Mouse (Mus musculus) cerebellum, adult 2 months (tissue): Measurements from ENCODE around the gene Cul9. TPM values are rescaled to one million over a fixed set of nuclear protein-coding genes. Genes with fewer than 3 reads are reported as not detected.
A peak's percentile ranks its signal among the peaks of the same experiment; 100 is the strongest.

ENCODE experiments used
- DNase-seq, 2 experiments: peaks; one replicate each; pipeline ENCODE4 v3.0.0; 2021
- H3K27ac ChIP-seq: fragments of 200-500 bp; 2 replicates; pipeline ENCODE4 v1.5.1; 2012; ENCODE audit warnings: low read length, control low read depth, inconsistent platforms; ENCODE audit not compliant: insufficient read depth
- H3K27me3 ChIP-seq: fragments of 200-500 bp; 2 replicates; pipeline ENCODE4 v1.6.1; 2012; ENCODE audit warnings: inconsistent platforms, mild to moderate bottlenecking, low read length, moderate library complexity; ENCODE audit not compliant: control insufficient read depth, insufficient read depth
- H3K4me1 ChIP-seq: fragments of 200-500 bp; 2 replicates; pipeline ENCODE4 v1.6.1; 2011; ENCODE audit warnings: low read length; ENCODE audit not compliant: control insufficient read depth, insufficient read depth
- H3K4me3 ChIP-seq: fragments of 200-500 bp; replicated peaks from 2 replicates; pipeline ENCODE3; 2011; ENCODE audit warnings: mild to moderate bottlenecking, low read depth, low read length, control low read depth; ENCODE audit not compliant: insufficient read depth
- CTCF ChIP-seq: fragments of 200-500 bp; IDR thresholded peaks from 2 replicates; pipeline ENCODE4 v1.5.1; 2011; ENCODE audit warnings: low read depth, mild to moderate bottlenecking, control low read depth, low read length, moderate library complexity, borderline replicate concordance; ENCODE audit not compliant: insufficient read depth
- POLR2A ChIP-seq: fragments of 200-500 bp; IDR thresholded peaks from 2 replicates; pipeline ENCODE4 v1.6.1; 2011; ENCODE audit warnings: low read length, control low read depth, borderline replicate concordance; ENCODE audit not compliant: insufficient read depth
- whole genome bisulfite sequencing: fragments of 180-500 bp; shearing (Covaris S2); methylation state at CpG from one replicate; pipeline ENCODE4 v1.1.7; 2018; 5-methylcytosine and 5-hydroxymethylcytosine counted together
- polyA plus RNA-seq: library from polyadenylated mRNA; depleted of rRNA; stranded (reverse); fragments of >200 nt; gene quantifications from 2 replicates; pipeline ENCODE4 v1.2.3, GENCODE M21; 2012; rRNA removed

Cul9 gene
- polyA plus RNA-seq = 56.2 and 58.4 TPM in 2 replicates

- WGBS = under 1% methylated on average over 49 of the region's 49 CpGs
- DNase-seq = peak; percentile 93 to 94
Measured at GRCm38 (mm10) chr17:46545813-46546564, at the start of gene Cul9. Gene Cul9 (minus strand): TSS chr17:46546388.

GRCm38 (mm10) chr17:46595336-46595735, 49.1 kb upstream of the Cul9 start:
- no peak overlapping the region for H3K27ac ChIP-seq
- no peak overlapping the region for H3K4me3 ChIP-seq
- TF ChIP-seq POLR2A (no peak), CTCF (no peak)
- DNase-seq = no peak
- no peaks in the 10 kb centered on the region for H3K4me1 ChIP-seq
- H3K27me3 ChIP-seq = no peaks in the 10 kb centered on the region
- WGBS = 85% methylated on average over 6 of the region's 6 CpGs

More at GRCm38 (mm10) chr17:46545813-46546564, at the start of gene Cul9:
- Histone ChIP-seq H3K4me3 (peak within 1 kb of the TSS; percentile 74), H3K27ac (peak within 1 kb of the TSS; percentile 60), H3K27me3 (no peaks in the 10 kb centered on the region), H3K4me1 (peaks cover 4% of the 10 kb centered on the region; the same call in 1 of the 2 replicates)
- peak; percentile 66 for TF ChIP-seq POLR2A
- TF ChIP-seq CTCF = no peak; the same call in 1 of the 2 replicates

- Histone ChIP-seq H3K4me1 (no peaks in the 10 kb centered on the region), H3K27me3 (no peaks in the 10 kb centered on the region), H3K27ac (no peak overlapping the region), H3K4me3 (no peak overlapping the region)
- WGBS = 59% methylated on average over 9 of the region's 9 CpGs
- TF ChIP-seq CTCF (no peak), POLR2A (no peak)
- no peak for DNase-seq
Measured at GRCm38 (mm10) chr17:46594606-46595005, 48.4 kb upstream of the Cul9 start.

DNA sequence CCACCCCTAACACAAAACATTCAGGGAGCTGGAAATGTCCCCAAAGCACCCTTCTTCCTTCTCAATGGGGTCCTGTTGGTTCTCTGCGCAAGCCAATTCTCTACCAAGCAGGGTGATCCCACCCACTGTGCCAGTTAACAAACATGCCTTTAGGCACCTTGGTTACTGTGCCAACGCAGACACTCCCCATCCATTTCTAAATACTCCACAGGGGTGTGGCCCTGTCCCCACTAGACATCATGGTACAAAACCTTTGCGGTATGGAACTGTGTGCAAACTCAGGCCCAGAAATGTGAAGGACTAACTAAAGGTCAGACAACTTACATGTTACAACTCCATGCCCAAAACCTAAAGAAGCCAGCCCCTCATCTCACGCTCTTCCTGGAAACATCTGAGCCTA, 46.9 kb upstream of the Cul9 start:
- TF ChIP-seq CTCF = no peak
- no peak for TF ChIP-seq POLR2A
- Histone ChIP-seq H3K27me3 (no peaks in the 10 kb centered on the region), H3K27ac (no peak overlapping the region), H3K4me3 (no peak overlapping the region), H3K4me1 (no peaks in the 10 kb centered on the region)
- WGBS = 80% methylated on average over 4 of the region's 4 CpGs
- DNase-seq = no peak

GRCm38 (mm10) chr17:46591406-46591805, 45.2 kb upstream of the Cul9 start:
- no peaks in the 10 kb centered on the region for H3K4me1 ChIP-seq
- WGBS = 60% methylated on average over 19 of the region's 19 CpGs
- no peak overlapping the region for H3K4me3 ChIP-seq
- H3K27me3 ChIP-seq = no peaks in the 10 kb centered on the region
- H3K27ac ChIP-seq = no peak overlapping the region
- no peak for TF ChIP-seq CTCF
- TF ChIP-seq POLR2A = no peak
- DNase-seq = no peak

DNA sequence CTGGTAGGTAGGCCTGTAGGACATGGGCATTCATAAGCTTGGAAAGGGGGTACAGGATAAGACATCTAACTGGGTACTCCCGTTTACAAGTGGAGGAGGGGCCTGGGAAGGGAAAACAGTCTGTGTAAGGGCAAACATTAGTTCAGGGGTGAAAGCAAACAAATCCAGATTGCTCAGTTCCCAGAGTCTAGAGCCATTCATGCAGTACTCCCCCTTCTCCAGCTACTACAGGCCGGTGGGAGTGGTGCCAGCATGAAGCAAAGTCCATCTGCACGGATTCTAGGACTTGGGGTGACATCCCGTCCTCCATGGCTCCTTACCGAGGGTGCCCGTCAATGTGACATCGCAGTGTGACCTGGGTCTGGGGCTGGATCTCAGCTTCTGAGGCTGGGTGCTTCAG, 44.3 kb upstream of the Cul9 start:
- no peak for TF ChIP-seq POLR2A
- no peak for TF ChIP-seq CTCF
- no peak for DNase-seq
- Histone ChIP-seq H3K27me3 (no peaks in the 10 kb centered on the region), H3K4me1 (no peaks in the 10 kb centered on the region), H3K27ac (no peak overlapping the region), H3K4me3 (no peak overlapping the region)
- 57% methylated on average over 7 of the region's 7 CpGs for WGBS

DNA sequence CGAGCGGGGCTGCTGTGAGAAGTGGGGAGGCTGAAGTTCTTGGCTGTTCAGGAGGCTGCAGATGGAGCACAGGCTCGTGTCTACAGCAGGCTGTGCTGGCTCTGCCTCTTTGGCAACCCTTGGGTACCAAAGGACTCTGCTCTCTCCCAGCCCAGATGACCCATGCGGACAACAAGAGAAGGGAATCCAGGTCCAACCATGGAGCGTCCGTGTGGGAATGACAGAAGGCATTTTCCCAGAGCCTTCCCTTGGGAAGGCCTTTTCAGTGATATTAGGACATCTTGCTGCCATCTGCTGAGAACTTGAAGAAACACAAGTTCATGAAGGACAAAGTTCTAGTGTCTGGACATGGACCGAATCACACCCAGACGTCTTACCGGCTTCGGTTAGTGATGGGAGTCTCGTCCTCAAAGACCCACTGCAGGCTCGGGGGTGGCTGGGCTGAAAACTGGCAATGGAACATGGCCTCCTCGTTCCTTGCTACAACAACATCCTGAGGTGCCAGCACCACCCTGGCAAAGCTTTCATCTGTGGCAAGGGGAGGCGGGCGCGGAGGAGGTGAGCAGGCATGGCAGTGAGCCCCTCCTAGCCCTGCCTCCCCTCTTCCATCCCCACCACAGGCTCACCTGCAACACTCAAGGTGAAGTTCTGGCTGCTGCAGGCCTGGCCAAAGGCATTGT, 43.6 kb upstream of the Cul9 start:
- peak; percentile 17; the same call in 1 of the 2 replicates for TF ChIP-seq CTCF
- TF ChIP-seq POLR2A = no peak
- H3K4me1 ChIP-seq = no peaks in the 10 kb centered on the region
- no peak overlapping the region for H3K4me3 ChIP-seq
- WGBS = 51% methylated on average over 16 of the region's 16 CpGs
- H3K27ac ChIP-seq = no peak overlapping the region
- H3K27me3 ChIP-seq = no peaks in the 10 kb centered on the region
- DNase-seq = peak in 1 of 2 experiments; percentile 44
